Mouse (Mus musculus): ENCODE results near the gene Ccdc54. TPM values are rescaled to one million over a fixed set of nuclear protein-coding genes. Genes with fewer than 3 reads are reported as not detected.

Ccdc54 gene
- total and polyA plus RNA-seq, 3 experiments, result 0.16 TPM; not detected in 2

- ATAC-seq (ENCODE audit: extremely low read depth, insufficient number of reproducible peaks, low FRiP score, poor library complexity, severe bottlenecking) (no peak), DNase-seq (ENCODE audit: low spot score) (no peak)
- H3K4me3 ChIP-seq (ENCODE audit: low read depth, low read length), result no peak overlapping the region
- H3K9me3 ChIP-seq (replicated peaks), result no peaks in the 10 kb centered on the region
- H3K4me1 ChIP-seq (ENCODE audit: insufficient read depth, low read depth, low read length), result no peaks in the 10 kb centered on the region
- no peaks in the 10 kb centered on the region for H3K27me3 ChIP-seq (ENCODE audit: insufficient read depth, low read length)
- TF ChIP-seq CTCF (IDR thresholded peaks at IDR 0.05; ENCODE audit: low read depth, low read length), result no peak
- no peaks in the 10 kb centered on the region for H3K36me3 ChIP-seq (replicated peaks)
These were observed 2.4 kb upstream of the Ccdc54 start for GRCm38 (mm10) chr16:50593361-50593760.

DNA sequence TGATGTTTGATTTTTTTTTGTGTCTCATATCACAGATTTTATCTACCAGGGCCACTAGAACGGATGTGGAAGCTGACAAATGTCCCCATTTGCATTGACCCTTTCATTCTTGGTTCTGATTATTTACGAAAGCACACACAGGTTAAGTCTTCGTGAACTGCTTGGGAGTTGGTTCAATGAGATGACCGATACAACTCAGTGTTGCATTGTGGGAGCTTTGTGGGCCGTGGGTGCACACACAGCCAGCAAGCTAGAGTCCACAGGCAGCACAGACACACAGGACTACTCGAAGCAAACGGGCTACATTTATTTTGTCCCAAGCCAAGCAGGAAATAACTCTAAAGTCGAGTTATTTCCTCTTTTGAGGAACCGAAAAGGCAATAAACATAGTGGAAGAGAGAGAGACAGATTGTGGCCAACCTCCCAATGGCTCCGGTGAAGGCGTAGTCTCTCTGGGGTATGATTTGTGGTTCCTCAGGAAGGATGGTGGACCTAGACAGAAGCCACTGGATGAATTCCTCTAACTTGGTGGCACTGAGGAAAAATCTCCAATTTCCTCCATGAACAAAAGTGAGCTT is 1.3 kb downstream of the Ccdc54 start:
- H3K4me3 ChIP-seq (ENCODE audit: low read depth, low read length), result no peak overlapping the region
- peaks cover 4% of the 10 kb centered on the region; the same call in 1 of the 2 replicates for H3K27me3 ChIP-seq (ENCODE audit: insufficient read depth, low read length)
- H3K4me1 ChIP-seq (ENCODE audit: insufficient read depth, low read depth, low read length), result no peaks in the 10 kb centered on the region
- no peak for ATAC-seq (ENCODE audit: extremely low read depth, insufficient number of reproducible peaks, low FRiP score, poor library complexity, severe bottlenecking)
- DNase-seq (ENCODE audit: low spot score), result no peak
- no peaks in the 10 kb centered on the region for H3K36me3 ChIP-seq (replicated peaks)
- H3K9me3 ChIP-seq (replicated peaks), result no peaks in the 10 kb centered on the region
- TF ChIP-seq TAL1 (conservative IDR thresholded peaks at IDR 0.05; ENCODE audit: low read depth, low read length) (no peak), GATA2 (IDR thresholded peaks at IDR 0.05; ENCODE audit: borderline replicate concordance, low read depth, low read length) (no peak), POLR2AphosphoS5 (IDR thresholded peaks at IDR 0.05; ENCODE audit: insufficient replicate concordance, low read depth, low read length) (no peak), GATA1 (IDR thresholded peaks at IDR 0.05; ENCODE audit: borderline replicate concordance, low read length) (no peak), CTCF (IDR thresholded peaks at IDR 0.05; ENCODE audit: low read depth, low read length) (no peak)

- Histone ChIP-seq H3K4me1 (ENCODE audit: insufficient read depth, low read depth, low read length) (no peaks in the 10 kb centered on the region), H3K36me3 (replicated peaks) (no peaks in the 10 kb centered on the region), H3K27me3 (ENCODE audit: insufficient read depth, low read length) (peaks cover 4% of the 10 kb centered on the region; the same call in 1 of the 2 replicates), H3K4me3 (ENCODE audit: low read depth, low read length) (no peak overlapping the region), H3K9me3 (replicated peaks) (no peaks in the 10 kb centered on the region)
- no peak for DNase-seq (ENCODE audit: low spot score)
- no peak for ATAC-seq (ENCODE audit: extremely low read depth, insufficient number of reproducible peaks, low FRiP score, poor library complexity, severe bottlenecking)
- no peak for TF ChIP-seq TAL1 (conservative IDR thresholded peaks at IDR 0.05; ENCODE audit: low read depth, low read length)
- TF ChIP-seq GATA1 (IDR thresholded peaks at IDR 0.05; ENCODE audit: borderline replicate concordance, low read length), result no peak
These were observed 2.8 kb downstream of the Ccdc54 start for GRCm38 (mm10) chr16:50588191-50588590.

- TF ChIP-seq GATA2 (IDR thresholded peaks at IDR 0.05; ENCODE audit: borderline replicate concordance, low read depth, low read length), result no peak
- TF ChIP-seq GATA1 (IDR thresholded peaks at IDR 0.05; ENCODE audit: borderline replicate concordance, low read length), result no peak
- TF ChIP-seq POLR2AphosphoS5 (IDR thresholded peaks at IDR 0.05; ENCODE audit: insufficient replicate concordance, low read depth, low read length), result no peak
- TF ChIP-seq TAL1 (conservative IDR thresholded peaks at IDR 0.05; ENCODE audit: low read depth, low read length), result no peak
- no peak for TF ChIP-seq CTCF (IDR thresholded peaks at IDR 0.05; ENCODE audit: low read depth, low read length)
- Histone ChIP-seq H3K4me1 (ENCODE audit: insufficient read depth, low read depth, low read length) (no peaks in the 10 kb centered on the region), H3K36me3 (replicated peaks) (no peaks in the 10 kb centered on the region), H3K9me3 (replicated peaks) (no peaks in the 10 kb centered on the region), H3K27me3 (ENCODE audit: insufficient read depth, low read length) (peaks cover 4% of the 10 kb centered on the region; the same call in 1 of the 2 replicates), H3K4me3 (ENCODE audit: low read depth, low read length) (no peak overlapping the region)
- ATAC-seq (ENCODE audit: extremely low read depth, insufficient number of reproducible peaks, low FRiP score, poor library complexity, severe bottlenecking) (no peak), DNase-seq (ENCODE audit: low spot score) (no peak)
These were observed 3.8 kb downstream of the Ccdc54 start for GRCm38 (mm10) chr16:50587139-50587538.

- Histone ChIP-seq H3K4me3 (ENCODE audit: low read depth, low read length) (no peak overlapping the region), H3K36me3 (replicated peaks) (no peaks in the 10 kb centered on the region), H3K27me3 (ENCODE audit: insufficient read depth, low read length) (no peaks in the 10 kb centered on the region; the same call in 1 of the 2 replicates), H3K4me1 (ENCODE audit: insufficient read depth, low read depth, low read length) (no peaks in the 10 kb centered on the region), H3K9me3 (replicated peaks) (no peaks in the 10 kb centered on the region)
- TF ChIP-seq GATA2 (IDR thresholded peaks at IDR 0.05; ENCODE audit: borderline replicate concordance, low read depth, low read length) (no peak), CTCF (IDR thresholded peaks at IDR 0.05; ENCODE audit: low read depth, low read length) (no peak), GATA1 (IDR thresholded peaks at IDR 0.05; ENCODE audit: borderline replicate concordance, low read length) (no peak), POLR2AphosphoS5 (IDR thresholded peaks at IDR 0.05; ENCODE audit: insufficient replicate concordance, low read depth, low read length) (no peak), TAL1 (conservative IDR thresholded peaks at IDR 0.05; ENCODE audit: low read depth, low read length) (no peak)
- no peak for ATAC-seq (ENCODE audit: extremely low read depth, insufficient number of reproducible peaks, low FRiP score, poor library complexity, severe bottlenecking)
- no peak for DNase-seq (ENCODE audit: low spot score)
These were observed 12.6 kb downstream of the Ccdc54 start for GRCm38 (mm10) chr16:50578361-50578760.

GRCm38 (mm10) chr16:50572557-50572956 is 18.4 kb downstream of the Ccdc54 start:
- H3K4me3 ChIP-seq (ENCODE audit: low read depth, low read length), result no peak overlapping the region
- H3K36me3 ChIP-seq (replicated peaks), result no peaks in the 10 kb centered on the region
- DNase-seq (ENCODE audit: low spot score), result no peak
- H3K9me3 ChIP-seq (replicated peaks), result no peaks in the 10 kb centered on the region
- ATAC-seq (ENCODE audit: extremely low read depth, insufficient number of reproducible peaks, low FRiP score, poor library complexity, severe bottlenecking), result no peak
- no peaks in the 10 kb centered on the region for H3K27me3 ChIP-seq (ENCODE audit: insufficient read depth, low read length)
- TF ChIP-seq GATA2 (IDR thresholded peaks at IDR 0.05; ENCODE audit: borderline replicate concordance, low read depth, low read length), result no peak
- TF ChIP-seq GATA1 (IDR thresholded peaks at IDR 0.05; ENCODE audit: borderline replicate concordance, low read length), result no peak
- TF ChIP-seq POLR2AphosphoS5 (IDR thresholded peaks at IDR 0.05; ENCODE audit: insufficient replicate concordance, low read depth, low read length), result no peak
- no peak for TF ChIP-seq TAL1 (conservative IDR thresholded peaks at IDR 0.05; ENCODE audit: low read depth, low read length)
- TF ChIP-seq CTCF (IDR thresholded peaks at IDR 0.05; ENCODE audit: low read depth, low read length), result no peak
- no peaks in the 10 kb centered on the region for H3K4me1 ChIP-seq (ENCODE audit: insufficient read depth, low read depth, low read length)
